Mouse (Mus musculus) forebrain, embryonic 12.5 days (tissue): ENCODE measurements at regions not wholly inside any gene's neighbourhood (a gene's known extent, or its start where the extent isn't known, plus 50 kb on each side); places are given as distances from the start of the nearest gene placed in this dataset.
"Not testable (repeated sequence)": the region's sequence is repeated elsewhere in the genome, so short reads cannot be mapped to it uniquely, and the experiment has no call there.

ENCODE experiments used
- ATAC-seq: fragments of 200-750 bp; cut with Nextera tagmentation; 2 replicates; pipeline ENCODE4 v1.8.0; 2017; ENCODE audit warnings: moderate TSS enrichment; ENCODE audit not compliant: low FRiP score
- H3K27ac ChIP-seq: fragments of 300-500 bp; sonication (generic); 2 replicates; pipeline ENCODE4 v1.5.1; 2016; ENCODE audit warnings: mild to moderate bottlenecking
- H3K27me3 ChIP-seq: fragments of 300-500 bp; sonication (generic); 2 replicates; pipeline ENCODE4 v1.6.1; 2016; ENCODE audit warnings: mild to moderate bottlenecking
- H3K36me3 ChIP-seq: fragments of 300-500 bp; sonication (generic); replicated peaks from 2 replicates; pipeline ENCODE4 v1.6.1; 2016; ENCODE audit warnings: mild to moderate bottlenecking
- H3K4me1 ChIP-seq: fragments of 300-500 bp; sonication (generic); 2 replicates; pipeline ENCODE4 v1.6.1; 2016
- H3K4me2 ChIP-seq: fragments of 300-500 bp; sonication (generic); 2 replicates; pipeline ENCODE4 v1.6.1; 2016; ENCODE audit warnings: mild to moderate bottlenecking, moderate library complexity
- H3K4me3 ChIP-seq: fragments of 300-500 bp; sonication (generic); replicated peaks from 2 replicates; pipeline ENCODE4 v1.5.1; 2016; ENCODE audit warnings: mild to moderate bottlenecking
- H3K9ac ChIP-seq: fragments of 300-500 bp; sonication (generic); 2 replicates; pipeline ENCODE4 v1.6.1; 2016; ENCODE audit warnings: mild to moderate bottlenecking
- H3K9me3 ChIP-seq: fragments of 300-500 bp; sonication (generic); 2 replicates; pipeline ENCODE4 v1.6.1; 2016
- WGBS: fragments of 180-500 bp; shearing (Covaris S2); methylation state at CpG from one replicate; pipeline ENCODE4 v1.1.7; 2016; 5-methylcytosine and 5-hydroxymethylcytosine counted together

DNA sequence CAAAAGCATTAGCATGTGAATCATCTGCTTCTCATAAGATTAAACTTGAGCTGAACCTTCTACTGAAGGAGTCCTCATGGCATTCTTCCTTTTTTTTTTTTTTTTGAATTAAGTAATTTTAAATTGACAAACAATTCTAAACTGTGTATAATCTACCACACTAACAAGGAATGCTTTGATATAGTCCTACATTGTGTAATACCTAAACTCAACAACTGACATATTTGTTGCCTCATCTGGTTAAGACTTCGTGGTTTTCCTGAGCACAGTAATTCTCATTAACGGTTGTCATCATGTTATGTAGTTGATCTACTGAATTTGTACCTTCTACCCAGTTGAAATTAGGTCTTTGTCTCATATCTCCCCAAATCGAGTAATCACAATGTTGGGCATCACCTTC lies 83.9 kb upstream of the Hcrtr2 start:
- H3K9me3 ChIP-seq = no peaks in the 10 kb centered on the region
- H3K27me3 ChIP-seq = no peaks in the 10 kb centered on the region
- no peak overlapping the region for H3K4me3 ChIP-seq
- no peak for ATAC-seq
- WGBS = 89% methylated on average over 3 of the region's 3 CpGs
- H3K4me2 ChIP-seq = no peak overlapping the region
- H3K27ac ChIP-seq = no peak overlapping the region
- H3K36me3 ChIP-seq = no peaks in the 10 kb centered on the region
- no peaks in the 10 kb centered on the region for H3K4me1 ChIP-seq
- no peak overlapping the region for H3K9ac ChIP-seq

DNA sequence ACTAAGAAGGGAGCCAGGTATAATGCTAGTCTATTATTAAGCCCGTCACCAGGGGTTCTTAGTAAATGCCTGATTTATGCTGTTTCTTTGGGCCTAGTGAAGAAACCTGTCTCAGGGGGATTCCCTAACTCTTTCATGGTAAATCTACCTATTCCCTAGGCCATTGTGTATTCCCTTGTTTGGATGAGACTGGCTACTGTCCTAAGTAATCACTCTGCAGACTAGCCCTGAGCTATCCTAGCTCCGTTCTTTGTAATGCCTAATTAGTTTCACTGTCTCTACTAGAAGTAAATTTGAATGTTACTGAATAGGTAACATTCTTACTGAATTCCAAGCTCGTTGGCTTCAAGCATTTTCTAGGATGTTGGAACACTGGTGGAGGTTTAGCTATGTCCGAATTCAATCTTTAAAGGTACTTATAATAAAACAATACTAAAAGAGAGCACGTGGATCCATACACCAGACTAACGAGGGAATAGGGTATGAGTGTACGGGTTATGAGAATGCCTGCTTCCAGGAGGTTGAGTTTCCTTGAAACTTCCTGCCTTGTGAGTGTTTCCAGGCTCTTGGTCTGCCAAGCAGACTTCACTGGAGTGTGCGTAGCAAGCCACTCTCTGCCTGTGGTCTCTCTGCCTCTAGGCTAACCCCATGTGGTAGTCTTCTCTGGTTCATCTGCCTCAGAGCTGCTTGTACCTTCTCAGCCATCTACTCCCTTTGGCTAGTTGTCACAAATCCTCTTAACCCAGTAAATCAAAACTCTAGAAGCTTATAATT lies 78.4 kb upstream of the Hcrtr2 start:
- H3K4me2 ChIP-seq, H3K9ac ChIP-seq, H3K27me3 ChIP-seq, H3K4me3 ChIP-seq, H3K4me1 ChIP-seq, H3K36me3 ChIP-seq, H3K9me3 ChIP-seq, ATAC-seq, H3K27ac ChIP-seq: not testable (repeated sequence)
- WGBS = 86% methylated on average over 8 of the region's 8 CpGs

DNA sequence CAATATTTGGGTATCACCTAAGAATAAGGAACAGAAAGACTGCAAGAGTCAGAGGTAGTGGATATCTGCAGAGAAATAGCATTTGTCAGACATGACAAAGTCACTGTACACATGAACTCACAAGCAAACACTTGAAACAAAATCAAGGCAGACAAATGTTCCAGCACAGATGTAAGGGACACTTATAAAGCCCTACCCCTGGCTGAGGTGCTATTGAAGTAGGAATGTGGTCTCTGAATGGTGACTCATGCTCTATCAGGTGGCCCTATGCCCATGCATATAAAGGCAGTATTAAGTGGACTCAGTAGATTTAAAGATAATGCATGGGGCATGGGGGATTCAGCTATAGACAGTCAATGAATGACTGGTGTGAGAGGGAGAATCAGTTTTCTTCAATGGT lies 77.2 kb upstream of the Hcrtr2 start:
- Histone ChIP-seq H3K4me3 (no peak overlapping the region), H3K9me3 (no peaks in the 10 kb centered on the region), H3K27me3 (no peaks in the 10 kb centered on the region), H3K9ac (no peak overlapping the region), H3K4me2 (no peak overlapping the region), H3K36me3 (no peaks in the 10 kb centered on the region), H3K27ac (no peak overlapping the region), H3K4me1 (no peaks in the 10 kb centered on the region)
- no peak for ATAC-seq

DNA sequence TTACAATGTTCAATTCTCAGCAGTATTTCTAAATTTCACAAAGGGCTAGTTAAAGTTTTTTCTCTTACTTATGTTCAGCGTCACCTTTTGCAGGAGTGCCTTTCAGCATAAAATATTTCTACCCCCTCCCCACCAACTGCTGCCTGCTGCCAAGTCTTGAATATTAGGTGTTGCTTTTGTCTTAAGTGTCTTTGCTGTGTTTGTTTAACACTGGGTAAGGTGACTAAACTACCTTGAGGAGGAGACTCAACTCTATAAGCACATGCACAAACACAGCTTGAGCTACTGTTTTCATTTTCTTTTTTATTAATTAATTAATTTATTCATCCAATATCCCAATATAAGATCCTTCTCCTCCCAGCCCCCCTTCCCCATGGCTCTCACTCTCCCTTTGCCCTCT lies 70.1 kb upstream of the Hcrtr2 start:
- no peaks in the 10 kb centered on the region for H3K9me3 ChIP-seq
- ATAC-seq = no peak
- H3K4me2 ChIP-seq = no peak overlapping the region
- 88% methylated on average over 1 of the region's 1 CpGs for WGBS
- no peaks in the 10 kb centered on the region for H3K27me3 ChIP-seq
- no peak overlapping the region for H3K9ac ChIP-seq
- no peaks in the 10 kb centered on the region for H3K36me3 ChIP-seq
- no peak overlapping the region for H3K4me3 ChIP-seq
- H3K27ac ChIP-seq = no peak overlapping the region
- H3K4me1 ChIP-seq = no peaks in the 10 kb centered on the region

DNA sequence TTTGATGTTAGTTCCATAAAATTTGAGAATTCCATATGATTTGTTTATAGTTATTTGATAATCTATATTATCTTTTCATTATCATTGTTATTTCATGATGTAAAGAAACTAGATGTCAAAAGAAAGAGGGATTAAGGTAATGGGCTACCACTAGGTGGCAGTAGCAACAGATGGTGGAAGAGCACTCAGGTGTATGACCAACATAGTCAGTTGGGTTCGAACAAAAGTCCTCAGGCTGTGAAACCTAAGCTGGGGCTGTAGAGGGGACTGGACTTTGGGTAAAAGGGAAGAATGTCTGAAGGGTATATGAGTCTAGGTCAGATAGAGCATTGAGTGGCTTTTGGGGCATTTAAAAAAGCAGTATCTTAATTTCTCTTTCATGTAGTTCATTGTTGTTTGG lies 67.2 kb upstream of the Hcrtr2 start:
- no peaks in the 10 kb centered on the region for H3K9me3 ChIP-seq
- H3K4me3 ChIP-seq = no peak overlapping the region
- 0 out of 2 replicates have a peak, but pooled peaks have one; percentile 55 for ATAC-seq
- no peaks in the 10 kb centered on the region for H3K27me3 ChIP-seq
- H3K27ac ChIP-seq = no peak overlapping the region
- WGBS = 47% methylated on average over 1 of the region's 1 CpGs
- no peak overlapping the region for H3K9ac ChIP-seq
- H3K36me3 ChIP-seq = no peaks in the 10 kb centered on the region
- no peaks in the 10 kb centered on the region for H3K4me1 ChIP-seq
- H3K4me2 ChIP-seq = no peak overlapping the region
